Mouse (Mus musculus): ENCODE data around the gene Cer1. TPM values are rescaled to one million over a fixed set of nuclear protein-coding genes. Genes with fewer than 3 reads are reported as not detected.

Cer1 gene
- total and polyA plus RNA-seq, 3 experiments, result not detected

GRCm38 (mm10) chr4:82915576-82915975 lies 30.6 kb upstream of the Cer1 start:
- TF ChIP-seq MYC (IDR thresholded peaks at IDR 0.05; ENCODE audit: low read depth, low read length) (no peak), RCOR1 (IDR thresholded peaks at IDR 0.05; ENCODE audit: low read depth, low read length) (no peak), UBTF (IDR thresholded peaks at IDR 0.05; ENCODE audit: borderline replicate concordance, insufficient read depth, low read depth, low read length) (no peak), TCF12 (IDR thresholded peaks at IDR 0.05; ENCODE audit: low read depth, low read length) (no peak), RAD21 (IDR thresholded peaks at IDR 0.05; ENCODE audit: low read depth, low read length) (no peak)
- Histone ChIP-seq H3K27ac (ENCODE audit: control insufficient read depth, low read depth, low read length) (no peak overlapping the region), H3K27me3 (ENCODE audit: control insufficient read depth in 1 of 2, insufficient read depth in 2 of 2, low read length in 2 of 2) (no peaks in the 10 kb centered on the region; a peak in 1 of 4 replicates), H3K9ac (ENCODE audit: control insufficient read depth, low read depth, low read length, poor library complexity, severe bottlenecking) (no peak overlapping the region), H3K79me2 (ENCODE audit: control insufficient read depth, insufficient read depth, low read length, poor library complexity) (no peaks in the 10 kb centered on the region), H3K36me3 (ENCODE audit: control insufficient read depth in 1 of 2, insufficient read depth in 2 of 2, low read length in 2 of 2) (no peaks in the 10 kb centered on the region), H3K4me1 (ENCODE audit: control insufficient read depth in 1 of 2, insufficient read depth in 2 of 2, low read length in 2 of 2) (no peaks in the 10 kb centered on the region), H3K9me3 (replicated peaks; ENCODE audit: insufficient read depth, low read length) (no peaks in the 10 kb centered on the region), H3K4me3 (ENCODE audit: control insufficient read depth in 1 of 2, insufficient read depth in 1 of 2, low read depth in 2 of 2, low read length in 2 of 2) (no peak overlapping the region)
- DNase-seq (ENCODE audit: low read depth, low spot score), result no peak

GRCm38 (mm10) chr4:82914601-82915143 lies 29.7 kb upstream of the Cer1 start:
- no peaks in the 10 kb centered on the region for H3K79me2 ChIP-seq (ENCODE audit: control insufficient read depth, insufficient read depth, low read length, poor library complexity)

DNA sequence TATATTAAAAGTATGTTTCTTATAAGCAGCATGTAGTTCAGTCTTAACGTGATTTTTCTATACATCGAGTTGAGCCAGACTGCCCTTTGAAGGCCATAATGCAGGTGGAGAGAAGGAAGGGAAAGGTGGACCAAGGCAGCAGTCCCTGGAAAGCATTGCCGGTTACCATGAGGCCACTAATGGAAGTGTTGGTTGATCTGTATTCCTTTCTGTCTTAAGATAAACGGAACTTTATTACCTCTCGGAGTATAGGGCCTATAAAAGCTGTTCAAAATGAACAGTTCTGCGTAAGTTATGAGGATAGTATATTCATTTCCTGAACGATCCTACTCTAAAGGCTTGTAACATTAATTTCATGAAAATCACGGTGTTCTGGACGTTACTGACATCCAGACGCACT lies 10.3 kb upstream of the Cer1 start:
- no peak for DNase-seq (ENCODE audit: low read depth, low spot score)
- Histone ChIP-seq H3K4me3 (ENCODE audit: control insufficient read depth in 1 of 2, insufficient read depth in 1 of 2, low read depth in 2 of 2, low read length in 2 of 2) (no peak overlapping the region), H3K9ac (ENCODE audit: control insufficient read depth, low read depth, low read length, poor library complexity, severe bottlenecking) (no peak overlapping the region), H3K36me3 (ENCODE audit: control insufficient read depth in 1 of 2, insufficient read depth in 2 of 2, low read length in 2 of 2) (no peaks in the 10 kb centered on the region), H3K27me3 (ENCODE audit: control insufficient read depth in 1 of 2, insufficient read depth in 2 of 2, low read length in 2 of 2) (no peaks in the 10 kb centered on the region), H3K79me2 (ENCODE audit: control insufficient read depth, insufficient read depth, low read length, poor library complexity) (no peaks in the 10 kb centered on the region), H3K4me1 (ENCODE audit: control insufficient read depth in 1 of 2, insufficient read depth in 2 of 2, low read length in 2 of 2) (no peaks in the 10 kb centered on the region), H3K9me3 (replicated peaks; ENCODE audit: insufficient read depth, low read length) (no peaks in the 10 kb centered on the region), H3K27ac (ENCODE audit: control insufficient read depth, low read depth, low read length) (no peak overlapping the region)
- TF ChIP-seq USF1 (IDR thresholded peaks at IDR 0.05; ENCODE audit: low read depth, low read length), result no peak
- TF ChIP-seq MXI1 (IDR thresholded peaks at IDR 0.05; ENCODE audit: low read depth, low read length), result no peak

More at GRCm38 (mm10) chr4:82914601-82915143, 29.7 kb upstream of the Cer1 start:
- Histone ChIP-seq H3K27ac (ENCODE audit: control insufficient read depth, low read depth, low read length) (no peak overlapping the region), H3K27me3 (ENCODE audit: control insufficient read depth in 1 of 2, insufficient read depth in 2 of 2, low read length in 2 of 2) (no peaks in the 10 kb centered on the region; a peak in 1 of 4 replicates), H3K9me3 (replicated peaks; ENCODE audit: insufficient read depth, low read length) (no peaks in the 10 kb centered on the region), H3K36me3 (ENCODE audit: control insufficient read depth in 1 of 2, insufficient read depth in 2 of 2, low read length in 2 of 2) (no peaks in the 10 kb centered on the region), H3K4me1 (ENCODE audit: control insufficient read depth in 1 of 2, insufficient read depth in 2 of 2, low read length in 2 of 2) (no peaks in the 10 kb centered on the region), H3K4me3 (ENCODE audit: control insufficient read depth in 1 of 2, insufficient read depth in 1 of 2, low read depth in 2 of 2, low read length in 2 of 2) (no peak overlapping the region), H3K9ac (ENCODE audit: control insufficient read depth, low read depth, low read length, poor library complexity, severe bottlenecking) (no peak overlapping the region)
- TF ChIP-seq USF1 (IDR thresholded peaks at IDR 0.05; ENCODE audit: low read depth, low read length) (no peak), BHLHE40 (IDR thresholded peaks at IDR 0.05; ENCODE audit: borderline replicate concordance, low read depth, low read length) (no peak), CHD1 (IDR thresholded peaks at IDR 0.05; ENCODE audit: low read depth, low read length) (no peak), RCOR1 (IDR thresholded peaks at IDR 0.05; ENCODE audit: low read depth, low read length) (no peak), ZC3H11A (IDR thresholded peaks at IDR 0.05; ENCODE audit: low read depth, low read length) (no peak), MAFK (IDR thresholded peaks at IDR 0.05; ENCODE audit: borderline replicate concordance, low read depth, low read length) (no peak), NRF1 (IDR thresholded peaks at IDR 0.05; ENCODE audit: insufficient read depth, low read depth, low read length, poor library complexity, severe bottlenecking) (no peak), ELF1 (IDR thresholded peaks at IDR 0.05; ENCODE audit: low read depth, low read length) (no peak), ZMIZ1 (IDR thresholded peaks at IDR 0.05; ENCODE audit: low read depth, low read length) (no peak), E2F4 (IDR thresholded peaks at IDR 0.05; ENCODE audit: borderline replicate concordance, low read depth, low read length) (no peak), MYB (IDR thresholded peaks at IDR 0.05; ENCODE audit: low read depth, low read length) (no peak), TAL1 (IDR thresholded peaks at IDR 0.05; ENCODE audit: low read length) (no peak), NELFE (IDR thresholded peaks at IDR 0.05; ENCODE audit: low read depth, low read length) (no peak), UBTF (IDR thresholded peaks at IDR 0.05; ENCODE audit: borderline replicate concordance, insufficient read depth, low read depth, low read length) (no peak), RAD21 (IDR thresholded peaks at IDR 0.05; ENCODE audit: low read depth, low read length) (no peak), GATA1 (IDR thresholded peaks at IDR 0.05; ENCODE audit: low read depth, low read length) (no peak), MXI1 (IDR thresholded peaks at IDR 0.05; ENCODE audit: low read depth, low read length) (no peak), POLR2A (IDR thresholded peaks at IDR 0.05; ENCODE audit: control insufficient read depth in 1 of 2, insufficient read depth in 1 of 2, low read depth in 1 of 2, low read length in 2 of 2, poor library complexity in 1 of 2) (no peak)
- DNase-seq (ENCODE audit: low read depth, low spot score), result no peak
